Mouse (Mus musculus): ENCODE results near the gene Tlr6.

GRCm38 (mm10) chr5:64963271-64963670 lies 3.4 kb upstream of the Tlr6 start:
- no peak for TF ChIP-seq CTCF (IDR thresholded peaks at IDR 0.05; ENCODE audit: borderline replicate concordance, extremely low read depth, insufficient read depth, insufficient read length)
- no peak for TF ChIP-seq POLR2A (IDR thresholded peaks at IDR 0.05; ENCODE audit: borderline replicate concordance, extremely low read depth, insufficient read depth, insufficient read length, poor library complexity, severe bottlenecking)

All from brain, embryonic 14.5 days (tissue).